Mouse (Mus musculus) E14TG2a.4 (cell line): Measurements from ENCODE around the gene Hmx2.

Source experiments
- H3K27me3 ChIP-seq: 2 replicates; pipeline ENCODE4 v1.6.1; 2014; ENCODE audit warnings: low read length, control low read depth; ENCODE audit not compliant: insufficient read depth
- H3K36me3 ChIP-seq: 2 replicates; pipeline ENCODE4 v1.6.1; 2014; ENCODE audit warnings: low read length, control low read depth; ENCODE audit not compliant: insufficient read depth
- H3K4me1 ChIP-seq: replicated peaks from 2 replicates; pipeline ENCODE4 v1.6.1; 2014; ENCODE audit warnings: low read depth, low read length, control low read depth
- H3K4me3 ChIP-seq: replicated peaks from 2 replicates; pipeline ENCODE4 v1.5.1; 2014; ENCODE audit warnings: mild to moderate bottlenecking, low read length
- H3K9me3 ChIP-seq: 2 replicates; pipeline ENCODE4 v1.6.1; 2014; ENCODE audit warnings: low read length, control low read depth
- CTCF ChIP-seq: conservative IDR thresholded peaks from 2 replicates; pipeline ENCODE4 v1.5.1; 2014; ENCODE audit warnings: low read length
- NANOG ChIP-seq: IDR thresholded peaks from 2 replicates; pipeline ENCODE4 v1.6.1; 2014; ENCODE audit warnings: borderline replicate concordance, low read length, mixed read lengths
- POU5F1 ChIP-seq: IDR thresholded peaks from 2 replicates; pipeline ENCODE4 v1.6.1; 2014; ENCODE audit warnings: low read length, borderline replicate concordance

The Hmx2 gene

GRCm38 (mm10) chr7:131545701-131546385, 2.7 kb upstream of the Hmx2 start:
- TF ChIP-seq NANOG (no peak), POU5F1 (no peak), CTCF (no peak)
- Histone ChIP-seq H3K4me1 (peaks cover 39% of the 10 kb centered on the region), H3K9me3 (no peaks in the 10 kb centered on the region), H3K4me3 (no peak overlapping the region), H3K36me3 (no peaks in the 10 kb centered on the region), H3K27me3 (peaks cover 96% of the 10 kb centered on the region)

- Histone ChIP-seq H3K4me3 (no peak overlapping the region), H3K9me3 (no peaks in the 10 kb centered on the region), H3K27me3 (peaks cover 96% of the 10 kb centered on the region), H3K4me1 (peaks cover 40% of the 10 kb centered on the region), H3K36me3 (no peaks in the 10 kb centered on the region)
- TF ChIP-seq CTCF (no peak), NANOG (no peak), POU5F1 (no peak)
Observed at GRCm38 (mm10) chr7:131546423-131546822, 2.1 kb upstream of the Hmx2 start.

DNA sequence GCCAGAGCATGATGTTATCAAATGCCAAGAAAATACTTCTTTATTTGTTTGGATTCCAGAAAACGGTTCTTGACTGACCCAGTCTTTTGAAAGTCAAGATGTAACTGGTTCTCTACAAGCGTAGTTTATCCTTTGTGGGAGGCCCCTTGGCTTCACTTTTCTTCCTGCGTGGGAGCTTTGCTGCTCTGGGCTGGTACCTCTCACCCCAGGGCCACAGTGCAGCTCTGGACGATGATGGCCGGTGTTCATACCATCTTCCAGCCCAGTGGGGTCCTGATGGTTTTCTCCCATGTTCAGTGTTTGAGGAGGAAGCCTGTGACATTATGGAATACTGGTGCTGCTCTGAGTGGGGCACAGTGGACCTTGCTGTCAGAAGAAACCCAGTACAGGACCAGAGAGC, 1.1 kb upstream of the Hmx2 start:
- Histone ChIP-seq H3K4me3 (no peak overlapping the region), H3K4me1 (peaks cover 44% of the 10 kb centered on the region), H3K9me3 (no peaks in the 10 kb centered on the region), H3K27me3 (peaks cover 96% of the 10 kb centered on the region), H3K36me3 (no peaks in the 10 kb centered on the region)
- TF ChIP-seq NANOG (no peak), POU5F1 (no peak), CTCF (no peak)

GRCm38 (mm10) chr7:131551471-131551870, 2.9 kb downstream of the Hmx2 start:
- TF ChIP-seq NANOG: no peak
- no peak for TF ChIP-seq CTCF
- no peak for TF ChIP-seq POU5F1
- peaks cover 98% of the 10 kb centered on the region for H3K27me3 ChIP-seq
- H3K4me3 ChIP-seq: no peak overlapping the region
- peaks cover 58% of the 10 kb centered on the region for H3K4me1 ChIP-seq
- no peaks in the 10 kb centered on the region for H3K9me3 ChIP-seq
- H3K36me3 ChIP-seq: no peaks in the 10 kb centered on the region

DNA sequence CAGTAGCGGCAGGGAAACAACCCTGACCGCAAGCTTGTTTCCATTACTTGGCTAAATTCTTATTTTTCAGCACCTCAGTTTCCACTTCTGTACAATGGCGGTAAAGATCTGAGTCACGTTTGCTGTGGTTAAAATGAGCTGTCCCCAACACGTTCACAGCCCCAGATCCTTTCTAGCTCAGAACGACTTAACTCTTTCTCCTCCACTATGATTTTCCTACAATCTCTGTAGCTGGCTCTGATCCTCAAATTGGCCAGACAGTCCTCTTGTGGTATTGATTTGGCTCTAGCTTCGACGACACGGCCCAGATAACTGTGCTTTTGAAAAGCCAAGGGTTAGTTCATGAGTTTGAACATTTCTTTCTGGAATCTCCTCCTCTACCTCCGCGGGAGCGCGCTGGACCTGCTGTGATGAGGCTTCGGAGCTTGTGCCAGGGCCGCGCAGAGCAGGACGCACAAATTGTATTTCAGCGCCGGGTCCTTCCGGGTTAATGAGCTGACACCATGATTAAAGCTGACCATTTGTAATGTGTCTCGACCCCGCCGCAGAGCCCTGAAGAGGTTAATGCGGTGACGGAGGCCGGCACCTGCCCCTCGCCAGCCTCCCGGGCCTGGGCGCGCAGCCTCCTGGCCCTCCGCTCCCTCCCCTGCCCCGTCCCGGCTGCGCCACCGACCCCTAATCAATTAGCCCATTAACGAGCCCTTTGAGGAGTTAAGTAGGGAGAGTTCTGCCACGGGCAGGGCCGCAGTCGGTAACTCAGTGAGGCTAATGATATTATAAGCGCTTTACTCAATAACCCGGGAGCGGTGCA, 3.6 kb downstream of the Hmx2 start:
- Histone ChIP-seq H3K9me3 (no peaks in the 10 kb centered on the region), H3K27me3 (peaks cover 98% of the 10 kb centered on the region), H3K4me1 (peaks cover 65% of the 10 kb centered on the region), H3K4me3 (peak overlapping the region; percentile 46), H3K36me3 (no peaks in the 10 kb centered on the region)
- TF ChIP-seq CTCF (no peak), POU5F1 (no peak), NANOG (no peak)

GRCm38 (mm10) chr7:131552781-131553180, 4.2 kb downstream of the Hmx2 start:
- Histone ChIP-seq H3K27me3 (peaks cover 98% of the 10 kb centered on the region), H3K9me3 (no peaks in the 10 kb centered on the region), H3K36me3 (no peaks in the 10 kb centered on the region), H3K4me1 (peaks cover 70% of the 10 kb centered on the region), H3K4me3 (peak overlapping the region; percentile 72)
- TF ChIP-seq NANOG (no peak), POU5F1 (no peak), CTCF (no peak)

- H3K9me3 ChIP-seq: no peaks in the 10 kb centered on the region
- TF ChIP-seq CTCF (no peak), NANOG (no peak), POU5F1 (no peak)
- H3K36me3 ChIP-seq: no peaks in the 10 kb centered on the region
- peaks cover 70% of the 10 kb centered on the region for H3K4me1 ChIP-seq
- peaks cover 95% of the 10 kb centered on the region for H3K27me3 ChIP-seq
- peak overlapping the region; percentile 72 for H3K4me3 ChIP-seq
Observed at GRCm38 (mm10) chr7:131553771-131554175, 5.2 kb downstream of the Hmx2 start.

- Histone ChIP-seq H3K9me3 (no peaks in the 10 kb centered on the region), H3K27me3 (peaks cover 89% of the 10 kb centered on the region), H3K4me3 (peak overlapping the region; percentile 72), H3K36me3 (no peaks in the 10 kb centered on the region), H3K4me1 (peaks cover 68% of the 10 kb centered on the region)
- no peak for TF ChIP-seq NANOG
- no peak for TF ChIP-seq POU5F1
- TF ChIP-seq CTCF: 0 out of 2 replicates have a peak, but pooled peaks have one; percentile 3
Observed at GRCm38 (mm10) chr7:131554341-131555180, 6.0 kb downstream of the Hmx2 start.
